Mouse (Mus musculus): ENCODE results near the gene Pacsin1. TPM values are rescaled to one million over a fixed set of nuclear protein-coding genes. Genes with fewer than 3 reads are reported as not detected.

The Pacsin1 gene
- total RNA-seq, 2 experiments from 2014 or later = 3.2 to 4.6 TPM

GRCm38 (mm10) chr17:27725412-27725811, 70.1 kb downstream of the Pacsin1 start:
- DNase-seq = no peak

- no peak for DNase-seq
Observed at GRCm38 (mm10) chr17:27726527-27726926, 71.2 kb downstream of the Pacsin1 start.

GRCm38 (mm10) chr17:27728770-27729169, 73.5 kb downstream of the Pacsin1 start, which contains the start of gene Spdef:
Gene Spdef (minus strand): TSS chr17:27728955.
- DNase-seq = no peak

GRCm38 (mm10) chr17:27732152-27732551, 76.8 kb downstream of the Pacsin1 start:
- DNase-seq = no peak

- no peak for DNase-seq
Observed at GRCm38 (mm10) chr17:27732694-27733093, 77.4 kb downstream of the Pacsin1 start.

- no peak for DNase-seq
Observed at GRCm38 (mm10) chr17:27734344-27735073, 79.2 kb downstream of the Pacsin1 start.

- peak; percentile 29 for DNase-seq
Observed at GRCm38 (mm10) chr17:27740961-27741360, 85.7 kb downstream of the Pacsin1 start.

GRCm38 (mm10) chr17:27746446-27746845, 91.1 kb downstream of the Pacsin1 start:
- peak; percentile 24 for DNase-seq

GRCm38 (mm10) chr17:27748123-27748522, 92.8 kb downstream of the Pacsin1 start:
- DNase-seq = no peak

- no peak for DNase-seq
Observed at GRCm38 (mm10) chr17:27750451-27750942, 95.2 kb downstream of the Pacsin1 start.

GRCm38 (mm10) chr17:27751314-27752202, 96.2 kb downstream of the Pacsin1 start:
- no peak for DNase-seq

- no peak for DNase-seq
Observed at GRCm38 (mm10) chr17:27760169-27760568, 104.9 kb downstream of the Pacsin1 start.

Other genes with a start within 250 kb of the Pacsin1 start
- 1 to 10 TPM; 1.9 to 3.5 TPM for gene Grm4, start 134.1 kb upstream of the Pacsin1 start, total RNA-seq (2021)
- 10 to 100 TPM; 27.0 to 29.5 TPM for gene Hmga1, start 99.0 kb upstream of the Pacsin1 start, total RNA-seq (2021)
- gene AI413582, start 89.8 kb upstream of the Pacsin1 start, total RNA-seq (2021) = 10 to 100 TPM; 10.8 to 15.5 TPM
- 100 to 1,000 TPM; 166 to 171 TPM for gene Nudt3, start 32.0 kb upstream of the Pacsin1 start, total RNA-seq (2021)
- gene RPS10-NUDT3, start 20.3 kb upstream of the Pacsin1 start, total RNA-seq (2021) = 1 to 10 TPM in 1 of 2 experiments, not detected in 1; 1.2 TPM
- gene Rps10, start 18.8 kb upstream of the Pacsin1 start, total RNA-seq (2021) = 1,000 to 10,000 TPM in 1 of 2 experiments, 100 to 1,000 TPM in 1; 973 to 1,027 TPM
- gene Spdef, start 73.4 kb downstream of the Pacsin1 start, total RNA-seq (2021) = not detected
- gene D17Wsu92e, start 165.1 kb downstream of the Pacsin1 start, total RNA-seq (2021) = 100 to 1,000 TPM; 132 to 137 TPM
- gene Snrpc, start 182.6 kb downstream of the Pacsin1 start, total RNA-seq (2021) = 100 to 1,000 TPM in 1 of 2 experiments, 10 to 100 TPM in 1; 94.8 to 102 TPM
- gene Uhrf1bp1, start 200.9 kb downstream of the Pacsin1 start, total RNA-seq (2021) = 10 to 100 TPM; 24.5 to 24.7 TPM

Data from adrenal gland, postnatal 10 days (tissue).